Mouse (Mus musculus): ENCODE results near the gene Lamtor1. TPM values are rescaled to one million over a fixed set of nuclear protein-coding genes. Genes with fewer than 3 reads are reported as not detected.
"Not testable (repeated sequence)": the region's sequence is repeated elsewhere in the genome, so short reads cannot be mapped to it uniquely, and the experiment has no call there.

The Lamtor1 gene
- total RNA-seq, 2 experiments from 2014 or later, result 101 to 116 TPM

DNA sequence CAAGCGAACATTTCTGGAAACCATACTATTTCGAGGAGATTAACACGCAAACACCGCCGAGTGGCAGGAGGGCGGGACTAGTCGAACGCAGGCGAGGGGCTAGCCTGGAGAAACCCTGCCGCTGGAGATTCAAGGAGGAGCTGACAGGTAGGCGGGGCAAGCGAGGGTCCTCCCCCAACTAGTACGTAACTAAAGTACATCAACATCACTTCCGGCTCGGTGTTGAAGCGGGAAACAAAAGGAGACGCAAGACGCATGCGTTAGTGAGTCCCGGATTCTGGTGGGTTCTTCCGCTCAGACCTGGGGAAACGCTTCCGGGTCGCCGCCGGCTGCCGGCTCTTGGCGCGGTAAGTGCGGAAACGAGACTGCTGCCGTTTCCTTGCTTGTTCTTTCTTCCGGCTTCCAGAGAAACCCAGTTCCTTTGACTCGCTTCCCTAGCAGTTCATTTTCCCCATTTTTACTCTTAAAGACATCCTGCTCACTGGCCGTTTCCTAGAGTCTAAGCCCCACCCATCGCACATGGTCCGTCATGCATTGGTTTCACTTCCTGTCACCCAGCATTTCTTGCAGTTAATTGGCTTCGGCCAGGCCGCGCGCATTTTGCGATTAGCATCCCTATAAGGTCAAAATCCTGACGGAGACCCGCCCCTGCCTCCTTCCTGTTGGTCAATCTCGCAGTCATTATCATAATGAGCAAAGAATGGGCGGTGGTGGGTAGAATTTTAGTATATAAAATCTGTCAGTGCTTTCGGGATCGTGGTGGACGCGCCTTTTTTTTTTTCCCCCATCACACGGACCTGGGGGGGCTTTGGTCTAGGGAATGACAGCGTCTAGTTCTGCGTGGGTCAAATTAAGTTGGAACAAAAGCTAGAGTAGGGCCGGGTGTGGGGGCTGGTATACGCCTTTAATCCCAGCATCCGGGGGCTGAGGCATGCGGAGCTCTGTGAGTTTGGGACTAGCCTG, 9.3 kb upstream of the Lamtor1 start:
- peak; percentile 75 to 91 for DNase-seq (ENCODE audit: low spot score in 2 of 2)

DNA sequence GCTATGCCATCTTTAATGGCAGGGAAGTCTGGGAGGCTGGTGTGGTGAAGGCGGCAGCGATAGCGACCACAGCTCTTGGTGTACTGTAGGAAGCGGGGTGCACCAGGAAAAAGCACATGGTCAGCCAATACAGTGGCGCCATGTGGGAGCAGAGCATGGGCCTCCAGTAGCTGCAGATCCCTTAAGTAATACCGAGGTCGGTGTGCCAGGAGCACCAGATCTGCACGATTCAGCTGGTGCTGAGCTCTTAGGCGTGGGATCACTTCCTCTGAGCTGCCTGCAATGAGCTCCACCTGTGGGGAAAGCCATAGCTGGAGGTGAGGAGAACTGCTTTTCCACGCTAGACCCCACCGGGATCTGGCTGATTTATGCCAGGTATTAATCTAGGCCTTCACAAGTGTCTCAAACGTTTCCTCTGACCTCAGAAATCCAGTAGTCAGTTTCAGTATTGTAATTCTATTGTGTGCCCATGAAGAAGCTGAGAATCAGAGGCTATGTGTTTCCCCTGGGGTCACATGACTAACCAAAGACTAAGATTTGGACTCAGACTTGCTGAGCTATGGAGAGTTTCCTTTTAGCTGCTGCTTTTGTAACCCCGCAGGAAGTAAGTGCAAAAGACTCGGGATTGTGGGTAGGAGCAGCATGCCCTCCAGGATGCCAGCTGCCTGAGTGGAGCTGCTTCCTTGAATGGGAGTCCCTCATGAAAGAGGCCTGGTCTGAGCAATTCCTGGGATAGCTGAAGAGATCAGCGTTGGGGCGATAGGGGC, 5.2 kb upstream of the Lamtor1 start:
- no peak for DNase-seq (ENCODE audit: low spot score in 2 of 2)

DNA sequence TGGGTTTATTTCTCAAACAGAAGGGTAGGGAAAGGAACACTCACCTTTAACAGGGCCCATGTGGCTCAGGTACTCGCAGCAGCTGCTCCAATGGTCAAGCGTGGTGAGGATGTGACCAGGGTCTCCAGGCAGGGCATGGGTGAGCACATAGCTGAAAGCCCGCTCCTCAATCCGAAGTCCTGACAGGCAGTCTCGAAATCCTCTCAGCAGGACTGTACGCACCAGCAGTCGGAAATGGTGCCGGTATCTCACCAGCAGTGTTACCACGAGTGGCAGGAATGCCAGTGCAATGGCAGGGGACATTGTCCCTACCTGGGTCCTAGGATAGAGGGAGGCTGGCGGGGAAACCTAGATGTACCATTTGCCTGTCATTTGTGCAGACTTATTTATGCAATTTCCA, 3.7 kb upstream of the Lamtor1 start:
- no peak for DNase-seq (ENCODE audit: low spot score in 2 of 2)

GRCm38 (mm10) chr7:101902846-101903245, 2.9 kb upstream of the Lamtor1 start:
- DNase-seq (ENCODE audit: low spot score in 2 of 2), result no peak

DNA sequence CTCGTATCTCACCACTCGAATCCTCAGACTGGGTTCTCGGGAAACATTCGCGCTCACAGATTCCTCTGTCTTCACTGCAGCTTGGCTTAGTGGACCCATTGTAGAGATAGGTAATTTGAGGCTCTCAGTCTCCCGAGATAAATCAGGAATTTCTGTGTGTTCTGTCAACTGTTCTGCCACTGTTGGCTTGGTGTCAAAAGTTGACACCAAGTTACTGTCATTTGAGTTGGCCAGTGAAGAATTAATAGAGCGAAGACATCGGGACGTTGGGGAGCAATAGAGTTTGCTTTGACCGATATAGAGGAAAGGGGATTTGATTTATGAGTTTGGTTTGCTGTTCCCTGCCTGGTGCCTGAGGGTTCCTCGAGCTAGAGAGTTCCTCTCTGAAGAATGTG, 580 bp downstream of the Lamtor1 start, which contains the start of gene Tomt:
Gene Tomt, minus strand, starts transcription at position 73 of the 395 bp plus-strand sequence.
- DNase-seq (ENCODE audit: low spot score in 2 of 2), result no peak

DNA sequence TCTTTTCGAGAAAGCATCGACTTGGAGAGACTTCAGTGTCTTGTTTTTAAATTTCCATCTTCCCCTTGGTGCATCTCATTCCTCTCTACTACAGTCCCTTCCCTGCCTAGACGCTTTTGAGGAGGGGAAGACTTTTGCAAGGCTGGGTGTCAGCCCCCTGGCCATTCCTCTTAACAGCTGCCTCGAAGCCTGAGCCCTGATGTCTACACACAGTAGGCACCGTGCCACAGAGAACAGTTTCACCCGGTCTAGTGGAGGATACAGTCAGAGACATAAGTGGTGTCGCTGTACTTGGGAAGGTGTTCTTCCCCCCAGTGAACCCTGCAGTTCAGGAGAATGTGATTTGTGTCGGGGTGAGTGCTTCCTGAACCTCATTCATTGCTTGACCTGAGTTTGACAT, 992 bp downstream of the Lamtor1 start:
- DNase-seq (ENCODE audit: low spot score in 2 of 2), result no peak

DNA sequence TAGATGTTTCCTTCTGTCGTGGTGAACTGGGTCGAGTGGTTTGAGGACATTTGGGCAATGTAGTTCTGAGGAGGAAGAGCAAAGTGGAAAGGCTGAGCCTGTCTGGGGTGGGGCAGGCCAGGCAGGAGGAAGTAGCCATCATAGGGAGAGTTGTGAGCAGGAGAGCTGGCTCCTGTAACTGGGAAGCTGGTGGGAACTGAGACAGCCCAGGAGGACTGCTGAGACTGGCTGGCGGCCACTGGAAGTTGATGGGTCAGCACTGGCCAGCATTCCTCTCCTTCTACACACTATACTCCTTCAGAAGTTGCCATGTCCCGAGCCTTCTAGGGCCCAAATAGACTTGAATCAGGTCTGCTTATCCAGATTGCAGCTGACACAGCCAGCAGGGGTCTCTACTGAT, 2.7 kb downstream of the Lamtor1 start:
- no peak for DNase-seq (ENCODE audit: low spot score in 2 of 2)

- DNase-seq (ENCODE audit: low spot score in 2 of 2), result no peak
These were observed 4.4 kb downstream of the Lamtor1 start for GRCm38 (mm10) chr7:101910138-101910537.

- DNase-seq (ENCODE audit: low spot score in 2 of 2), result no peak
These were observed 6.3 kb downstream of the Lamtor1 start for GRCm38 (mm10) chr7:101911982-101912381.

GRCm38 (mm10) chr7:101918071-101918470, 12.4 kb downstream of the Lamtor1 start:
- no peak for DNase-seq (ENCODE audit: low spot score in 2 of 2)

GRCm38 (mm10) chr7:101925892-101926291, 20.2 kb downstream of the Lamtor1 start:
- not testable (repeated sequence) for DNase-seq (ENCODE audit: low spot score in 2 of 2)

DNA sequence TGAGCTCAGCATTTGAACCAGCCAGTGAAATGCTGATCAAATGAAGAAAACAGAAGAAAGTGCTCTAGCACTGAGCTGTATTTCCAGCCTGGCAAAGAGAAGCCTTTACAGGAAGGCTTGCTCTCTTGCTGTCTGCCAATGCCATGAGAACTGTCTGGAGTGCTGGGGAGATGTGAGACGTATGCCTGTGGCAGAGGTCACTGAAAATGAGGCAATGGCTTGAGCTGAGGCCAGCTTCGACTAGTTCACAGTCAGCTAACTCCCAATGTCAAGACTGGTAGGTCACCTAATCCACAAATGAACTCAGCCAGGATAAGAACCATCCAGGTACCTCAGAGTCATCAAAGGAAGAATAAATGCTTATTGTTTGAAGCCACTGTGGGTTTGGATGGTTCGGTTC, 22.4 kb downstream of the Lamtor1 start:
- DNase-seq (ENCODE audit: low spot score in 2 of 2), result no peak

DNA sequence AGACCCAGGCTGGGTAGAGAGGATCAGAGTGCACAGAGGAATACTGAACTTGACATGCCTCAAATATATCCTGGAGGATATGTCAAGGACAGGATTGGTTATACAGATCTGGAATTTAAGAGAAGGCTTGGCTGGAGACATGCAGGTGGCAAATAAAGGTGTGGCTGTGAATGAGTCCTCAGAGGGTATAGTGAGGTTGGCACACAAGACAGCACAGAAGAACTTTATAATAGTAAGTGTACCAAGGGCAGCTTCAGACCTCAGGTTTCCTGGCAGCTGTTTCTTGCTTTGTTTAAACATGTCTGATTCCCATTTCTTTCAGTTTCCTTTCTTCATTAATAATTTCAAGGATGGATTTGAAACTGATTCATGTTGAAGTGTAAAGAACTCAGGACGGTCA, 26.8 kb downstream of the Lamtor1 start:
- DNase-seq (ENCODE audit: low spot score in 2 of 2), result no peak

DNA sequence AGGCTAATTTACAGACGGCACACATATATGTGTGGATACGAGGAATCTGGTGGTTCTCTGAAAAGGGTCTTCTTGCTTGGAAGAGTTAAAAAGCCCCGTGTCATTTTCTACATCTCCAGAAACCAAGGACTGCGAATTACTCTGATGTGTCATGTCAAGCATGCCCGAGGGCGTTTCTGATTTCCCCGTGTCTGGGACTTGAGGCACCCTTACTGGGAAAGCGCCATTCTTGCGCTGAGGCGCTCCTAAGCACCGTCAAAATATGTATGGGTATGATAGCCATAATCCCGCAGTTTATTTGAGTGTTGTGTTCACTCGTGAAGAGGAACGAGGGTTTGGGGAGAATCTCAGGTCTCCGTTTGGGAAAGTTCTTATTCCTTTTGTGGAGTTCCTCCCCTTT, 27.6 kb downstream of the Lamtor1 start:
- no peak for DNase-seq (ENCODE audit: low spot score in 2 of 2)

DNA sequence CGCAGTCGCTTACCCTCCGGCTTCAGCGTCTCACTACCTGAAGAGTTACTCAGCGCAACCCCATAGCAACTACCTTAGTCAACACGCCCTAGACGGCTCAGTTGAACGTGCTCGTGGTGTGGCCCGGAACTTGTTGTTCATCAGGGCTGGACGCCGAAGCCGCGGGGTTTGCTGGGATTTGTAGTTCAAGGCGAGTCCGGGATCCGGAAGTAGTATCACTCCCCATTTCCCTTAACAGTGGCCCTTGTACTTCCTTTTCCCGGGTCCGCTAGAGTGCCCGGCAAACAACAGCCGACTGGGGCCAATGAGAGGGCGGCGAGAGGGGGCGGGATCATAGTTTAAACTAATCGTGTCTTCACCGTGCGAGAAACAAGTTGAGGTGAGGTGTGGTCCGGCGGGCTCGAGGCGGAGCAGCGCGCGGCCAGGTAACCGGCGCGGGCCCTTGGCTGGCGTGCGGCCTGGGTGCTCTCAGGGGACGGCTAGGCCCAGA, 28.1 kb downstream of the Lamtor1 start, which contains the start of the genes Lrrc51 and Numa1:
Gene Lrrc51, minus strand, starts transcription at position 145 of the 490 bp plus-strand sequence.
Gene Numa1, plus strand, starts transcription at position 361 of the 490 bp plus-strand sequence.
- DNase-seq (ENCODE audit: low spot score in 2 of 2), result peak; percentile 76 to 94

DNA sequence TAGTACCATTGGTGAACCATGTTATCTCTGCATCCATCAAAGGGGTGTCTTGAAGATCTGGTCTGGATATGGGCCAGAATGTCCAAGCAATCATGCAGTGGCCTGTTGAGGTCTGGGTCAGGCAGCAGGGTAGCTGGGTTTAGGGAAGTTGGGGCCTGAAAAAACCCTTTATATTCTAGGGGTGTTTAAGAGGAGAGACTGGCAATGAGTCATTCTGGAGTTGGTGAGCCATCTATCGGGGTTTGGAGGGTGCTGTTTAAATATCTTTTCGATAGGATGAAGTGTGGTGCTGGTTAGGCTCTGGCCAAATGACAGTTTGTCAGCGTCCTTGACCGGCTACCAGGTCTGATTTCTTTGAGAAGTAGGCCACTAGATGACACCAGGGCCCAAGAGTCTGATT, 30.3 kb downstream of the Lamtor1 start:
- no peak for DNase-seq (ENCODE audit: low spot score in 2 of 2)

- DNase-seq (ENCODE audit: low spot score in 2 of 2), result no peak
These were observed 31.3 kb downstream of the Lamtor1 start for GRCm38 (mm10) chr7:101936996-101937395.

- DNase-seq (ENCODE audit: low spot score in 2 of 2), result no peak
These were observed 31.9 kb downstream of the Lamtor1 start for GRCm38 (mm10) chr7:101937569-101937968.

DNA sequence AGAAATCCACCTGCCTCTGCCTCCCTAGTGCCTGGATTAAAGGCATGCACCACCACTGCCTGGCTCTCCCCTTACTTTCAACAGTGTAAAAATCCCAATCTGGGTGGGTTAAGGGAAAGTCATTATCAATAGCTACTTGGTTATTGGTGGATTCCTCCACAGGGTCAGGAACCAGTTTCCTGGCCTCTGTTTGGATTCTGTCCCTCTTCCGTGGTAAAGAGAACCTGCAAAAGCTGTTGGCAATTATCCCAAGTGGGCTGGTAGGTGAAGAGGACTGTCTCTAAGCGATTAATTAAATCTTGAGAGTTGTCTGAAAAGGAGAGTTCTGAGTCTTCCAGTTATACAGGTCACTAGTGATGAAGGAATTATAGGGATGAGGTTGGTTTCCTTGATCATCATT, 32.6 kb downstream of the Lamtor1 start:
- DNase-seq (ENCODE audit: low spot score in 2 of 2), result no peak

DNA sequence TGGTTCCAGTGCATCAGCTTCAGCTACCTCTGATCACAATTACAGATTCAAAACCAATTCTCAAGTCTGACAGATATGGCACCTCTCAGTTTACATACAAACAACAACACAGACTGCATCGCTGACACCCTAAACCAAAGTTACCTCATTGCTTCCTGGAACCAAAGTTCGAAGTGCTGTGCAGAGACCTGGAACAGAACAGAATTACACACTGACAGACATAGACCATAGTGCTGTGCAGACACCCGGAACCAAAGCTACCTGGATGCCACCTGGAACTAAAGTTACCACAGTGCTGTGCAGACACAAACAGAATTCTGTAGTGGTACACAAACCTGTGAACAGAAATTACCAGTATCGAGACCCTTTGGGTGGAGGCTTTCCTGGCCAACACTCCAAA, 34.1 kb downstream of the Lamtor1 start:
- DNase-seq (ENCODE audit: low spot score in 2 of 2), result no peak

DNA sequence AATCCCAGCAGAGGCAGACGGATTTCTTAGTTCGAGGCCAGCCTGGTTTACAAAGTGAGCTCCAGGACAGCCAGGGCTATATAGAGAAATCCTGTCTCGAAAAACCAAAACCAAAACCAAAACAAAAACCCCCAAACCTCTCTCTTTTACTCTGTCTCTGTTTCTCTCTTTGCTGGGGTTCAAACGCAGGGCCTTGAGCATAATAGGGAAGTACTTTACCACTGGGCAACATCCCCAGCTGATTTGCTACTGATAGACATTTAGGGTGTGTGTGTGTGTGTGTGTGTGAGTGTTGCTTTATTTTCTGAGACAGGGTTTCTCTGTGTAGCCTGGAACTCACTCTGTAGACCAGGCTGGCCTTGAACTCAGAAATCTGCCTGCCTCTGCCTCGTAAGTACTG, 43.3 kb downstream of the Lamtor1 start:
- DNase-seq (ENCODE audit: low spot score in 2 of 2), result not testable (repeated sequence)

DNA sequence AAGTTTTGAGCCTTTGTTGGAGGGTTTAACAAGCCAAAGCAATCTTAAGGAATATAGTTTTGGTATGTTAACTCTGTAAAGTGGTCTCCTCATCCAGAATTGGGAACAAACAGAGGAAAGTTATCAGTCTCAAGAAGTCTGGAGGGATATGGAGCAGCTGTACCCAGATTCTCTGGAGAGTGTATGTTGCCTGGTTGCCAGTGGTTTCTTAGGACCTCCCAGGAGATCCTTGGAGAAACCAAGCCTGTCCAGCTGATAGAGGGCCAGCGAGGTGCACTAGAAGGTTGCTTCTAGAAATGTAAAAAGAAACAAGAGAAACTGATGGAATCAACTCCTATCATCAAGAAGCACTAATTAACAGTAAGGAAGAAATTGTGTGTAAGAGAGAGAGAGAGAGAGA, 45.9 kb downstream of the Lamtor1 start:
- no peak for DNase-seq (ENCODE audit: low spot score in 2 of 2)

All from adrenal gland, postnatal 4 days (tissue).